Mouse (Mus musculus) kidney, embryonic 15.5 days (tissue): Measurements from ENCODE around the gene C4b. TPM values are rescaled to one million over a fixed set of nuclear protein-coding genes. Genes with fewer than 3 reads are reported as not detected.

Experiments used
- ATAC-seq: fragments of 200-750 bp; cut with Nextera tagmentation; replicated peaks from 2 replicates; pipeline ENCODE4 v1.8.0; 2017; ENCODE audit warnings: moderate TSS enrichment; ENCODE audit not compliant: low FRiP score
- H3K27ac ChIP-seq: fragments of 300-500 bp; sonication (generic); 2 replicates; pipeline ENCODE4 v1.5.1; 2015; ENCODE audit warnings: mild to moderate bottlenecking, inconsistent platforms
- H3K27me3 ChIP-seq: fragments of 300-500 bp; sonication (generic); 2 replicates; pipeline ENCODE4 v1.6.1; 2015; ENCODE audit warnings: inconsistent platforms
- H3K36me3 ChIP-seq: fragments of 300-500 bp; sonication (generic); 2 replicates; pipeline ENCODE4 v1.6.1; 2015; ENCODE audit warnings: inconsistent platforms
- H3K4me1 ChIP-seq: fragments of 300-500 bp; sonication (generic); 2 replicates; pipeline ENCODE4 v1.6.1; 2015; ENCODE audit warnings: inconsistent platforms
- H3K4me2 ChIP-seq: fragments of 300-500 bp; sonication (generic); 2 replicates; pipeline ENCODE4 v1.6.1; 2015; ENCODE audit warnings: moderate library complexity, mild to moderate bottlenecking, inconsistent platforms
- H3K4me3 ChIP-seq: fragments of 300-500 bp; sonication (generic); replicated peaks from 2 replicates; pipeline ENCODE4 v1.5.1; 2015; ENCODE audit warnings: mild to moderate bottlenecking, inconsistent platforms
- H3K9ac ChIP-seq: fragments of 300-500 bp; sonication (generic); 2 replicates; pipeline ENCODE4 v1.6.1; 2015; ENCODE audit warnings: mild to moderate bottlenecking, inconsistent platforms
- H3K9me3 ChIP-seq: fragments of 300-500 bp; sonication (generic); replicated peaks from 2 replicates; pipeline ENCODE4 v1.6.1; 2016; ENCODE audit warnings: inconsistent platforms
- WGBS: fragments of 180-500 bp; shearing (Covaris S2); methylation state at CpG from one replicate; pipeline ENCODE4 v1.1.7; 2015; ENCODE audit warnings: mixed read lengths; 5-methylcytosine and 5-hydroxymethylcytosine counted together
- polyA plus RNA-seq: library from polyadenylated mRNA; unstranded; fragments of >200 nt; fragmentation: Nextera tagmentation; extraction: Ambion mirVana; gene quantifications from 2 replicates; pipeline ENCODE4 v1.2.1, GENCODE M21; 2015

C4b gene
- polyA plus RNA-seq, 1 experiment from 2014 or later = 2.0 TPM

- no peaks in the 10 kb centered on the region for H3K9me3 ChIP-seq
- WGBS = 49% methylated on average over 14 of the region's 14 CpGs
- no peaks in the 10 kb centered on the region for H3K36me3 ChIP-seq
- no peak overlapping the region for H3K27ac ChIP-seq
- no peak for ATAC-seq
- H3K4me3 ChIP-seq = no peak overlapping the region
- no peak overlapping the region for H3K9ac ChIP-seq
- no peak overlapping the region for H3K4me2 ChIP-seq
- 0 out of 2 replicates have a peak, but pooled peaks cover 3% of the 10 kb centered on the region for H3K4me1 ChIP-seq
- H3K27me3 ChIP-seq = no peaks in the 10 kb centered on the region
Observed at GRCm38 (mm10) chr17:34699575-34700408, 43.9 kb downstream of the C4b start.

DNA sequence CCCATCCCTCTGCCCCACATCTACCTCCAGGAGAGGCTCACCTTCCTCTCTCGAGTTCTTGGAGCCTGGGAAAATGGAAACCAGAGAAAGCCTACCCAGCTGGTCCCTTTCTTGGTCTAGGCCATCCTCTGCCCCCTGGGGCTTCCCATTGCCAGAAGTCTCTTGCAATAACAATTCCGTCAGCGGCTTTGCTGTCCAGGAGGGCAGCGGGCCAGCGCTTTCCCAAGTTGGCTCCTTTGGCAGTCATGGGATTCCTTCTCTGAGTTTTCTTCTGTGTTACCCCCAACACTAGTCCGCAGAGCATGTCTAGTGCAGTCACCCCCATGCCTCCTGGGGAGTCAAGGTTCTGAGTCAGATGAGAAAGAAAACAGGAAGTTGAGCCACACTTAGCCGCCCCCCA, 50.8 kb downstream of the C4b start:
- WGBS = 61% methylated on average over 7 of the region's 7 CpGs

DNA sequence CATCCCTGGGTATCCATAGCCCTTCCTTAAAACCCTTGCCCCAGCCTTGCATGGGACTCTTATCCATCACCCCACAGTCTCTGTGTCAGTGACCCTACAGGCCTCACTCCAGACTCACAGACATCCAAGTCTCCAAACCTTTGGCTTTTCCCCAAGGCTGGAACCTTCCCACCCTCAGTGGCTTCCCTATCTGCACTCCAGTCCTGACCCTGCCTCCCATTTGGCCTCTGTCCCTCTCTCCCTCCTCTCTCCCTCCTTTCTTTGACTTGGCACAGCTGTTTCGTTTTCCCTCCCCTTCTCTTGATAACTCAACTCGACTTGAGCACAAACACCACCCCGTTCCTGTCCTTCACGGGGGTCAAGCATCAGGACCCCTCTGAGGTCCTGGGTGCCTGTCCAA, 53.2 kb downstream of the C4b start:
- no peaks in the 10 kb centered on the region for H3K9me3 ChIP-seq
- no peak overlapping the region for H3K4me3 ChIP-seq
- H3K27me3 ChIP-seq = no peaks in the 10 kb centered on the region
- 0 out of 2 replicates have a peak, but pooled peaks cover 1% of the 10 kb centered on the region for H3K4me1 ChIP-seq
- H3K4me2 ChIP-seq = no peak overlapping the region
- no peak overlapping the region for H3K9ac ChIP-seq
- no peak overlapping the region for H3K27ac ChIP-seq
- no peak for ATAC-seq
- WGBS = 38% methylated on average over 4 of the region's 4 CpGs
- no peaks in the 10 kb centered on the region for H3K36me3 ChIP-seq

More for the DNA sequence above, 50.8 kb downstream of the C4b start:
- Histone ChIP-seq H3K9ac (no peak overlapping the region), H3K4me3 (no peak overlapping the region), H3K4me1 (no peaks in the 10 kb centered on the region), H3K4me2 (no peak overlapping the region), H3K36me3 (no peaks in the 10 kb centered on the region), H3K9me3 (no peaks in the 10 kb centered on the region), H3K27ac (no peak overlapping the region), H3K27me3 (no peaks in the 10 kb centered on the region)
- no peak for ATAC-seq

DNA sequence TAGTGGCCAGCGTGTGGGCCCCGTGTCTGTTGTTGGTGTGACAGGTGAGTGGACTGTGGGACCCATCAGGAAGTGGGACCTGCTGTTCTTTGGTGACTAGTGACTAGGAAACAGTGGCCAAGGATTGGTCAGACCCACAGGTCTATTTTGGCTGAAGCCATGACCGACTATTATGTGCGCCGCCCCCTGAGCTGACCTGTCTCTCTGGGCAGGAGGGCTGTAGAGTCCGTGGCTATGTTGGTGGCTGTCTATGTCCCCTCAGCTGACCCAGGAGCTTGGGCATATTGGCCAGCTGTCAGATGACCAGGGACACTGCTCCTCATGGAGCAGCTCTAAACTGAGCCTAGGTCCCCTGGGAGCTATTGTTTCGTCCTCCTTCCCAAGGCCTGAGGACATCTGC, 54.8 kb downstream of the C4b start:
- ATAC-seq = no peak
- 93% methylated on average over 7 of the region's 7 CpGs for whole genome bisulfite sequencing
- no peak overlapping the region for H3K9ac ChIP-seq

GRCm38 (mm10) chr17:34685120-34686110, 58.3 kb downstream of the C4b start:
- Histone ChIP-seq H3K36me3 (no peaks in the 10 kb centered on the region), H3K27ac (no peak overlapping the region)

More for the DNA sequence above, 54.8 kb downstream of the C4b start:
- Histone ChIP-seq H3K4me2 (no peak overlapping the region), H3K4me1 (peaks cover 10% of the 10 kb centered on the region; the same call in 1 of the 2 replicates), H3K4me3 (no peak overlapping the region), H3K27ac (no peak overlapping the region), H3K36me3 (no peaks in the 10 kb centered on the region), H3K9me3 (no peaks in the 10 kb centered on the region), H3K27me3 (no peaks in the 10 kb centered on the region)

DNA sequence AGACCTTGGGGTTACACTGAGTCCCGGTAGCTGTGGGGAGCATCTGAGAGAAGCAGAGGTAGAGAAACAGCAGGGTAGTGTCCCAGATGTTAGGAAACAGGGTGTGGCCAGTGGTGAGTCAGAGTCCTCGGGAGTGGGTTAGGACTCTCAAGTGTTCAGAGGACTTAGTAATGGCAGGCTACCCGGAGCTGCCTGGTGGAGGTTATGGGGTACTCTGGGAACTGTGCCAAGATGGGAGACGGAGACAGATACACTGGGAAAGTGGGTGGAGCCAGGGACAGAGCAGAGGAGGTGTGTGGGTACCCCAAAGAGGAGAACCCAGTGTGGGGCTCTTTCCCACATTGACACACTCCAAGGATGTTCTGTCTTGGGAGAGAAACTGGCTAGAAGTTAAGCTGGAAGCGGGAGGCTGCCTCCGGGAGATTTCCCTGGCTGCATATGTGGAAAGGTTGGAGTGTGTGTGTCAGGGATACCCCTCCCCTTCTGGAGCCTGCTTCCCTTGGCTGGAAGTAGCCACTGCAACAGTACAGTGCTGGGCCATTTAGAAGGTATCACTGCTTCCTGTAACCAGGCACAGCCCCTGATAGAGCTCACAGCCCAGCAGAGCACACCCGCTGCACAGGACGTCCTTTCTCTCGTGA, 59.3 kb downstream of the C4b start:
- Histone ChIP-seq H3K9me3 (no peaks in the 10 kb centered on the region), H3K27ac (no peak overlapping the region), H3K4me3 (no peak overlapping the region), H3K4me2 (no peak overlapping the region), H3K36me3 (no peaks in the 10 kb centered on the region), H3K27me3 (peaks cover 11% of the 10 kb centered on the region), H3K9ac (no peak overlapping the region), H3K4me1 (peaks cover 35% of the 10 kb centered on the region)
- WGBS = 50% methylated on average over 9 of the region's 9 CpGs
- no peak for ATAC-seq

More at GRCm38 (mm10) chr17:34685120-34686110, 58.3 kb downstream of the C4b start:
- ATAC-seq = no peak
- no peak overlapping the region for H3K4me2 ChIP-seq
- H3K27me3 ChIP-seq = peaks cover under 1% of the 10 kb centered on the region; the same call in 1 of the 2 replicates
- H3K9ac ChIP-seq = no peak overlapping the region
- H3K9me3 ChIP-seq = no peaks in the 10 kb centered on the region
- peaks cover 32% of the 10 kb centered on the region for H3K4me1 ChIP-seq
- no peak overlapping the region for H3K4me3 ChIP-seq
- WGBS = 74% methylated on average over 28 of the region's 28 CpGs

DNA sequence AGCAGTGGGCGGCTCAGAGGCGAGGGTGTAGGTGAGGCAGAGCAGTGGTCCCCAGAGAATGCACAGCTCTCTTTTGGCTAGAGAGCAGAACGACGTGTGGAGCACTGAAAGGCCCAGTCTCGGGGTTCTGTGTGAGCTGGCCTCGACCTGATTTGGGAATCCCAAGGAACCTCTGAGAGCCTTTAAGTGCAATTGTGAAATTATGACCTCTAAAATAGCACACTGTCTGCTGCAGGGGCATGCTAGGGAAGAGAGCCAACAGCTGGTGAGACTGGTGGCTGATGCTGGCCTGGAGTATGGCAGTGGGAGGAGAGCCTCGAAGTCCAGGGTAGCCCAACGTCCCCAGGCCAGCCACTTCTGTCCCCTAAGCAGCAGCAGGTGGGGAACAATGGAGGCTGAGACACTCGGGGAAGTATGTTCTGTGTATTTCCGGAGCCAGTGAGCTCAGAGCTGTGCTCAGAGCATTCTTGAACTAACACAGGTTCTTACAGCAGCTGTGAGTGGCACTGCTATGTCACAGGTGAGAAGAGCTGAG, 59.9 kb downstream of the C4b start:
- ATAC-seq = no peak
- Histone ChIP-seq H3K4me2 (no peak overlapping the region), H3K36me3 (no peaks in the 10 kb centered on the region), H3K9ac (no peak overlapping the region), H3K9me3 (no peaks in the 10 kb centered on the region), H3K4me1 (peaks cover 35% of the 10 kb centered on the region), H3K27ac (no peak overlapping the region), H3K4me3 (no peak overlapping the region), H3K27me3 (peaks cover 17% of the 10 kb centered on the region)
- WGBS = 68% methylated on average over 10 of the region's 10 CpGs

DNA sequence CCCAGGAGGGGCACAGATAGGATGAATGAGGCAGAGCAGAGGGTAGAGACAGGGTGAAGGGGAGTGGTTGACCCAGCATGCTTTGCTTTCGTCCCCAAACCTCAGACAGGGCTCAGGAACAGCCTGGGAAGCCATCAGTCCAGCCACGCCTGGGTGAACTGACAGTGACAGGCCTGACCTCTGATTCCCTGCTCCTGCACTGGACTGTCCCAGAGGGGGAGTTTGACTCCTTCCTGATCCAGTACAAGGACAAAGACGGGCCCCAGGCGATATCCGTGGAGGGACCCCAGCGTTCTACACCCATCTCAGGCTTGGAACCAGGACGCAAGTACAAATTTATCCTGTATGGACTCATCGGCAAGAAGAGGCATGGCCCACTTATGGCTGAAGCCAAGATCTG, 60.5 kb downstream of the C4b start:
- Histone ChIP-seq H3K4me1 (peaks cover 35% of the 10 kb centered on the region), H3K4me2 (no peak overlapping the region), H3K9me3 (no peaks in the 10 kb centered on the region), H3K4me3 (no peak overlapping the region), H3K27ac (no peak overlapping the region), H3K36me3 (no peaks in the 10 kb centered on the region), H3K27me3 (peaks cover 23% of the 10 kb centered on the region), H3K9ac (no peak overlapping the region)
- WGBS = 62% methylated on average over 8 of the region's 8 CpGs
- no peak for ATAC-seq

- no peak overlapping the region for H3K4me2 ChIP-seq
- H3K4me1 ChIP-seq = peaks cover 35% of the 10 kb centered on the region
- ATAC-seq = no peak
- H3K9me3 ChIP-seq = no peaks in the 10 kb centered on the region
- no peak overlapping the region for H3K9ac ChIP-seq
- no peaks in the 10 kb centered on the region for H3K36me3 ChIP-seq
- peaks cover 31% of the 10 kb centered on the region for H3K27me3 ChIP-seq
- no peak overlapping the region for H3K4me3 ChIP-seq
- WGBS = 67% methylated on average over 11 of the region's 11 CpGs
- no peak overlapping the region for H3K27ac ChIP-seq
Observed at GRCm38 (mm10) chr17:34681881-34682536, 61.7 kb downstream of the C4b start.

GRCm38 (mm10) chr17:34681132-34681571, 62.5 kb downstream of the C4b start:
- ATAC-seq = no peak
- Histone ChIP-seq H3K4me1 (peaks cover 35% of the 10 kb centered on the region), H3K27ac (no peak overlapping the region), H3K9me3 (no peaks in the 10 kb centered on the region), H3K27me3 (peaks cover 39% of the 10 kb centered on the region), H3K4me3 (no peak overlapping the region), H3K4me2 (no peak overlapping the region), H3K9ac (no peak overlapping the region), H3K36me3 (no peaks in the 10 kb centered on the region)
- WGBS = 65% methylated on average over 17 of the region's 17 CpGs

DNA sequence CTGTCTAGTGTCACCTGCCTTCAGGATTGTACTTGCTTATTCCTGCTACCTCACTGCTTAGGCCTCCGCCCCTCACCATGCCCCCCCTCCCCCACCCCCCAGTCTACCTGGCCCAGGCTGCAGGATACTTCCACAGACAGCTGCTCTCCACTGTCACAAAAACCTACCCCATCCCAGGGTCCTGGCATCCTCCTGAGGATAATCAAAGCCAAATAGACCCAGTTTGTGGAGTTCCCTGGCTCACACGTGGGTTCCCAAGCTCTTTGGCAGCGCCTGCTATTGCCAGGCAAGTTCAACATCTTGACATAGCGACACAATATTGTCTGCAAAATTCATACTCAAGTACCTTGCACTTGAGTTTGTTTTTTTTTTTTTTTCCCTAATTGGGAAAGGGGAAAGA, 63.1 kb downstream of the C4b start:
- Histone ChIP-seq H3K4me1 (peaks cover 35% of the 10 kb centered on the region), H3K36me3 (no peaks in the 10 kb centered on the region), H3K4me3 (no peak overlapping the region), H3K27me3 (peaks cover 41% of the 10 kb centered on the region), H3K9me3 (no peaks in the 10 kb centered on the region), H3K27ac (no peak overlapping the region), H3K4me2 (no peak overlapping the region), H3K9ac (no peak overlapping the region)
- WGBS = 82% methylated on average over 4 of the region's 4 CpGs
- no peak for ATAC-seq
